Mouse (Mus musculus) CH12.LX (cell line): Measurements from ENCODE around the gene Rnf145. TPM values are rescaled to one million over a fixed set of nuclear protein-coding genes. Genes with fewer than 3 reads are reported as not detected.

Experiments
- DNase-seq: peaks from one replicate; pipeline ENCODE4 v3.0.0-alpha.2; 2013; ENCODE audit errors: extremely low read depth
- H3K27ac ChIP-seq: 2 replicates; pipeline ENCODE4 v1.5.1; 2012; ENCODE audit warnings: low read depth, mild to moderate bottlenecking, control low read depth, moderate library complexity; ENCODE audit not compliant: insufficient read depth
- H3K27me3 ChIP-seq: replicated peaks from 2 replicates; pipeline ENCODE3; 2012; ENCODE audit warnings: inconsistent platforms
- H3K36me3 ChIP-seq, 2 experiments: replicated peaks in 1 of 2; 2 replicates each; pipeline versions ENCODE3 to v1.6.1; 2012; ENCODE audit warnings: inconsistent platforms in 1 of 2, low read length in 1 of 2, mild to moderate bottlenecking in 1 of 2, mixed read lengths in 1 of 2, moderate library complexity in 1 of 2; ENCODE audit not compliant: control insufficient read depth in 1 of 2, insufficient read depth in 1 of 2
- H3K4me1 ChIP-seq, 2 experiments: 2 replicates each; pipeline ENCODE4 v1.6.1; 2012; ENCODE audit warnings: inconsistent platforms in 1 of 2, moderate library complexity in 1 of 2; ENCODE audit not compliant: insufficient read depth in 2 of 2, control insufficient read depth in 1 of 2
- H3K4me2 ChIP-seq: 2 replicates; pipeline ENCODE4 v1.6.1; 2012; ENCODE audit warnings: low read depth, mild to moderate bottlenecking, control low read depth; ENCODE audit not compliant: poor library complexity, insufficient read depth, severe bottlenecking
- H3K4me3 ChIP-seq, 3 experiments: fragments of 150-350 bp in 1 of 3; sonication (generic) in 1 of 3; replicated peaks in 1 of 3; 2 replicates each; pipeline versions ENCODE3 to v1.5.1; 2011 to 2012; ENCODE audit warnings: low read depth in 2 of 3, low read length in 2 of 3, mild to moderate bottlenecking in 2 of 3, moderate library complexity in 2 of 3, control low read depth in 1 of 3, improper control_type of control experiment in 1 of 3, inconsistent platforms in 1 of 3, mixed read lengths in 1 of 3; ENCODE audit not compliant: poor library complexity in 1 of 3
- H3K79me2 ChIP-seq: replicated peaks from 2 replicates; pipeline ENCODE4 v1.6.1; 2012; ENCODE audit warnings: mild to moderate bottlenecking, moderate library complexity; ENCODE audit not compliant: control insufficient read depth, poor library complexity, insufficient read depth, severe bottlenecking; ENCODE audit errors: extremely low read depth
- H3K9ac ChIP-seq: 2 replicates; pipeline ENCODE4 v1.6.1; 2012; ENCODE audit warnings: low read depth, mild to moderate bottlenecking, control low read depth, moderate library complexity; ENCODE audit not compliant: insufficient read depth
- H3K9me3 ChIP-seq: replicated peaks from 2 replicates; pipeline ENCODE3; 2012; ENCODE audit warnings: low read length, inconsistent platforms, mixed read lengths
- CHD1 ChIP-seq: IDR thresholded peaks from 2 replicates; pipeline ENCODE4 v1.6.1; 2012; ENCODE audit warnings: low read depth, low read length, improper control_type of control experiment, inconsistent platforms
- CHD2 ChIP-seq: IDR thresholded peaks from 2 replicates; pipeline ENCODE4 v1.6.1; 2011; ENCODE audit warnings: low read length, improper control_type of control experiment
- CTCF ChIP-seq, 2 experiments: IDR thresholded peaks in 1 of 2; conservative IDR thresholded peaks in 1 of 2; 2 replicates each; pipeline ENCODE4 v1.5.1; 2011 to 2012; ENCODE audit warnings: low read depth in 2 of 2, low read length in 2 of 2, improper control_type of control experiment in 1 of 2, inconsistent platforms in 1 of 2, mild to moderate bottlenecking in 1 of 2, moderate library complexity in 1 of 2
- E2F4 ChIP-seq: IDR thresholded peaks from 2 replicates; pipeline ENCODE4 v1.6.1; 2011; ENCODE audit warnings: low read depth, low read length, improper control_type of control experiment; ENCODE audit not compliant: insufficient replicate concordance
- EP300 ChIP-seq: IDR thresholded peaks from 2 replicates; pipeline ENCODE4 v1.6.1; 2011; ENCODE audit warnings: low read length, improper control_type of control experiment
- GABPA ChIP-seq: IDR thresholded peaks from 2 replicates; pipeline ENCODE4 v1.6.1; 2012; ENCODE audit warnings: low read depth, low read length, improper control_type of control experiment, inconsistent platforms; ENCODE audit not compliant: insufficient replicate concordance
- JUND ChIP-seq: conservative IDR thresholded peaks from 2 replicates; pipeline ENCODE4 v1.6.1; 2011; ENCODE audit warnings: low read depth, low read length, improper control_type of control experiment
- KAT2A ChIP-seq: IDR thresholded peaks from 2 replicates; pipeline ENCODE4 v1.6.1; 2012; ENCODE audit warnings: low read length, improper control_type of control experiment, inconsistent platforms; ENCODE audit not compliant: insufficient replicate concordance
- MAX ChIP-seq: IDR thresholded peaks from 2 replicates; pipeline ENCODE4 v1.6.1; 2011; ENCODE audit warnings: low read length, improper control_type of control experiment
- MEF2A ChIP-seq: IDR thresholded peaks from 2 replicates; pipeline ENCODE4 v1.6.1; 2014; ENCODE audit warnings: low read depth, mild to moderate bottlenecking, inconsistent platforms, low read length, improper control_type of control experiment, borderline replicate concordance
- MXI1 ChIP-seq: IDR thresholded peaks from 2 replicates; pipeline ENCODE4 v1.6.1; 2011; ENCODE audit warnings: mild to moderate bottlenecking, low read depth, low read length, improper control_type of control experiment
- MYC ChIP-seq: IDR thresholded peaks from 2 replicates; pipeline ENCODE4 v1.6.1; 2011; ENCODE audit warnings: low read depth, mild to moderate bottlenecking, improper control_type of control experiment, low read length
- NELFE ChIP-seq: IDR thresholded peaks from 2 replicates; pipeline ENCODE4 v1.6.1; 2011; ENCODE audit warnings: low read depth, low read length, improper control_type of control experiment
- NRF1 ChIP-seq: IDR thresholded peaks from 2 replicates; pipeline ENCODE4 v1.6.1; 2014; ENCODE audit warnings: low read depth, mild to moderate bottlenecking, inconsistent platforms, low read length, improper control_type of control experiment, moderate library complexity
- PAX5 ChIP-seq: IDR thresholded peaks from 2 replicates; pipeline ENCODE4 v1.6.1; 2012; ENCODE audit warnings: low read length, inconsistent platforms, mixed read lengths
- POLR2A ChIP-seq: IDR thresholded peaks from 2 replicates; pipeline ENCODE4 v1.6.1; 2011; ENCODE audit warnings: low read depth, mild to moderate bottlenecking, improper control_type of control experiment, low read length
- POLR2AphosphoS2 ChIP-seq: IDR thresholded peaks from 2 replicates; pipeline ENCODE4 v1.6.1; 2011; ENCODE audit warnings: low read depth, low read length, improper control_type of control experiment
- RAD21 ChIP-seq: IDR thresholded peaks from 2 replicates; pipeline ENCODE4 v1.6.1; 2011; ENCODE audit warnings: low read depth, mild to moderate bottlenecking, low read length, improper control_type of control experiment, moderate library complexity
- RCOR1 ChIP-seq: conservative IDR thresholded peaks from 2 replicates; pipeline ENCODE4 v1.6.1; 2012; ENCODE audit warnings: low read depth, mild to moderate bottlenecking, inconsistent platforms, low read length, improper control_type of control experiment
- SIN3A ChIP-seq: IDR thresholded peaks from 2 replicates; pipeline ENCODE4 v1.6.1; 2012; ENCODE audit warnings: low read length, improper control_type of control experiment, inconsistent platforms
- SMC3 ChIP-seq: IDR thresholded peaks from 2 replicates; pipeline ENCODE4 v1.6.1; 2011; ENCODE audit warnings: low read depth, low read length, improper control_type of control experiment
- TCF12 ChIP-seq: IDR thresholded peaks from 2 replicates; pipeline ENCODE4 v1.6.1; 2014; ENCODE audit warnings: low read depth, mild to moderate bottlenecking, inconsistent platforms, low read length, improper control_type of control experiment
- UBTF ChIP-seq: IDR thresholded peaks from 2 replicates; pipeline ENCODE4 v1.6.1; 2012; ENCODE audit warnings: low read depth, mild to moderate bottlenecking, inconsistent platforms, low read length, improper control_type of control experiment, moderate library complexity
- USF1 ChIP-seq: IDR thresholded peaks from 2 replicates; pipeline ENCODE4 v1.6.1; 2014; ENCODE audit warnings: low read depth, mild to moderate bottlenecking, inconsistent platforms, low read length, improper control_type of control experiment
- ZC3H11A ChIP-seq: IDR thresholded peaks from 2 replicates; pipeline ENCODE4 v1.6.1; 2012; ENCODE audit warnings: low read depth, mild to moderate bottlenecking, inconsistent platforms, low read length, improper control_type of control experiment
- ZKSCAN1 ChIP-seq: IDR thresholded peaks from 2 replicates; pipeline ENCODE4 v1.6.1; 2012; ENCODE audit warnings: low read depth, inconsistent platforms, low read length, improper control_type of control experiment, borderline replicate concordance
- ZMIZ1 ChIP-seq: IDR thresholded peaks from 2 replicates; pipeline ENCODE4 v1.6.1; 2012; ENCODE audit warnings: low read depth, mild to moderate bottlenecking, inconsistent platforms, low read length, improper control_type of control experiment
- dilution Hi-C: fragments of 300-500 bp; cut with MboI; formaldehyde crosslinking; loops from 2 replicates; pipeline ENCODE4 v1.14.3; 2020; ENCODE audit warnings: low sequenced_read_pairs; ENCODE audit not compliant: extremely low pct_unique_long_range_greater_than_20kb, extremely low pct_ligation_motif_present
- in situ Hi-C: fragments of 300-500 bp; cut with MboI; formaldehyde crosslinking; loops from 3 replicates; pipeline ENCODE4 v1.14.3; 2019; ENCODE audit warnings: low sequenced_read_pairs, low pct_ligation_motif_present, low pct_unique_long_range_greater_than_20kb, mixed read lengths
- polyA plus RNA-seq: library from polyadenylated mRNA; unstranded; fragments of >175 nt; gene quantifications from 2 replicates; pipeline ENCODE4 v1.2.1, GENCODE M21; 2012; ENCODE audit warnings: low read depth; ENCODE audit not compliant: insufficient read length
- total RNA-seq, 2 experiments: library from RNA; depleted of rRNA; stranded (reverse); fragments of 300-350 nt in 1 of 2; fragments of >200 nt in 1 of 2; gene quantifications; 2 replicates each; pipeline ENCODE4 v1.2.3; 2012 to 2014

The Rnf145 gene
- total and polyA plus RNA-seq, 3 experiments: 44.3 to 60.5 (median 44.5) TPM

- Histone ChIP-seq H3K9me3 (no peaks in the 10 kb centered on the region), H3K4me2 (no peak overlapping the region), H3K27ac (no peak overlapping the region), H3K4me3 (no peak overlapping the region), H3K79me2 (0 out of 2 replicates have a peak, but pooled peaks cover 2% of the 10 kb centered on the region), H3K9ac (no peak overlapping the region), H3K4me1 (peaks cover 0 to 21% of the 10 kb centered on the region in 2 experiments; a peak in 2 of 4 replicates), H3K27me3 (no peaks in the 10 kb centered on the region), H3K36me3 (peaks cover 69 to 94% of the 10 kb centered on the region in 2 experiments)
- in situ Hi-C loops: no loop called here
- no peak for TF ChIP-seq MYC
- no peak for TF ChIP-seq RAD21
- no peak for TF ChIP-seq TCF12
- TF ChIP-seq SMC3: no peak
- no peak for TF ChIP-seq E2F4
- TF ChIP-seq CTCF (conservative IDR thresholded peaks at IDR 0.05 in 1 of 2, IDR thresholded peaks at IDR 0.05 in 1 of 2; ENCODE audit: low read depth in 2 of 2, low read length in 2 of 2): no peak
- no peak for TF ChIP-seq GABPA
- no peak for TF ChIP-seq KAT2A
- no peak for TF ChIP-seq ZMIZ1
- TF ChIP-seq CHD2: no peak
- TF ChIP-seq NELFE: no peak
- no peak for TF ChIP-seq RCOR1
- no peak for TF ChIP-seq ZKSCAN1
- no peak for TF ChIP-seq USF1
- no peak for TF ChIP-seq CHD1
- TF ChIP-seq ZC3H11A: no peak
- no peak for TF ChIP-seq MXI1
- no peak for TF ChIP-seq POLR2A
- TF ChIP-seq MAX: no peak
- no peak for DNase-seq
- dilution Hi-C loops: no loop called here
These were observed 27.5 kb downstream of the Rnf145 start for GRCm38 (mm10) chr11:44546250-44546649.

- Histone ChIP-seq H3K79me2 (0 out of 2 replicates have a peak, but pooled peaks cover 2% of the 10 kb centered on the region), H3K4me3 (no peak overlapping the region), H3K9me3 (peaks cover 3% of the 10 kb centered on the region), H3K27me3 (no peaks in the 10 kb centered on the region), H3K36me3 (peaks cover 67 to 94% of the 10 kb centered on the region in 2 experiments), H3K27ac (no peak overlapping the region), H3K4me1 (peaks cover 0 to 21% of the 10 kb centered on the region in 2 experiments; a peak in 2 of 4 replicates), H3K9ac (no peak overlapping the region), H3K4me2 (no peak overlapping the region)
- no peak for DNase-seq
- in situ Hi-C loops: no loop called here
- dilution Hi-C loops: no loop called here
- TF ChIP-seq MEF2A (no peak), POLR2AphosphoS2 (no peak), MXI1 (no peak), ZKSCAN1 (no peak), NRF1 (no peak), JUND (no peak), KAT2A (no peak), NELFE (no peak), UBTF (no peak), SIN3A (no peak), RCOR1 (no peak), PAX5 (no peak), RAD21 (no peak), EP300 (no peak)
These were observed 29.0 kb downstream of the Rnf145 start for GRCm38 (mm10) chr11:44547651-44548196.
